Mouse (Mus musculus): ENCODE results near the gene Eno1. TPM values are rescaled to one million over a fixed set of nuclear protein-coding genes. Genes with fewer than 3 reads are reported as not detected.

The Eno1 gene
- total and polyA plus RNA-seq, 3 experiments = 1,109 to 1,985 (median 1,272) TPM

GRCm38 (mm10) chr4:150212553-150212971 lies 24.0 kb upstream of the Eno1 start:
- DNase-seq (ENCODE audit: extremely low read depth) = peak; percentile 93
- no peaks in the 10 kb centered on the region for H3K79me2 ChIP-seq (replicated peaks; ENCODE audit: control insufficient read depth, extremely low read depth, insufficient read depth, poor library complexity, severe bottlenecking)
- H3K4me1 ChIP-seq (ENCODE audit: control insufficient read depth in 1 of 2, insufficient read depth in 2 of 2) = peaks cover 7 to 13% of the 10 kb centered on the region in 2 experiments
- dilution Hi-C loops (cut with MboI; ENCODE audit: extremely low pct_ligation_motif_present, extremely low pct_unique_long_range_greater_than_20kb, low sequenced_read_pairs) = no loop called here
- peak overlapping the region; percentile 6 to 42 (median 39) for H3K4me3 ChIP-seq (replicated peaks in 1 of 3; ENCODE audit: low read depth in 2 of 3, low read length in 2 of 3, poor library complexity in 1 of 3)
- no peaks in the 10 kb centered on the region for H3K9me3 ChIP-seq (replicated peaks; ENCODE audit: low read length)
- in situ Hi-C loops (cut with MboI; ENCODE audit: low pct_ligation_motif_present, low pct_unique_long_range_greater_than_20kb, low sequenced_read_pairs) = no loop called here
- TF ChIP-seq ETS1 (conservative IDR thresholded peaks at IDR 0.05; ENCODE audit: low read depth, low read length) = 0 out of 2 replicates have a peak, but pooled peaks have one; percentile 20
- 0 out of 2 replicates have a peak, but pooled peaks have one; percentile 55 for TF ChIP-seq MAZ (IDR thresholded peaks at IDR 0.05; ENCODE audit: low read depth, low read length)
- TF ChIP-seq KAT2A (IDR thresholded peaks at IDR 0.05; ENCODE audit: insufficient replicate concordance, low read length) = no peak
- TF ChIP-seq SMC3 (IDR thresholded peaks at IDR 0.05; ENCODE audit: low read depth, low read length) = no peak
- TF ChIP-seq USF1 (IDR thresholded peaks at IDR 0.05; ENCODE audit: low read depth, low read length) = no peak
- no peak for TF ChIP-seq MYC (IDR thresholded peaks at IDR 0.05; ENCODE audit: low read depth, low read length)
- peak; percentile 71 for TF ChIP-seq POLR2A (IDR thresholded peaks at IDR 0.05; ENCODE audit: low read depth, low read length)
- TF ChIP-seq MAX (IDR thresholded peaks at IDR 0.05; ENCODE audit: low read length) = no peak
- peak; percentile 78 for TF ChIP-seq IRF4 (IDR thresholded peaks at IDR 0.05; ENCODE audit: low read depth, low read length)
- no peak for TF ChIP-seq RAD21 (IDR thresholded peaks at IDR 0.05; ENCODE audit: low read depth, low read length)
- peak; percentile 67 for TF ChIP-seq ELF1 (IDR thresholded peaks at IDR 0.05; ENCODE audit: low read depth, low read length)
- no peak for TF ChIP-seq ZMIZ1 (IDR thresholded peaks at IDR 0.05; ENCODE audit: low read depth, low read length)
- TF ChIP-seq CTCF (conservative IDR thresholded peaks at IDR 0.05 in 1 of 2, IDR thresholded peaks at IDR 0.05 in 1 of 2; ENCODE audit: low read depth in 2 of 2, low read length in 2 of 2) = no peak
- no peak for TF ChIP-seq CHD1 (IDR thresholded peaks at IDR 0.05; ENCODE audit: low read depth, low read length)
- peak; percentile 59 for TF ChIP-seq CHD2 (IDR thresholded peaks at IDR 0.05; ENCODE audit: low read length)
- no peak for TF ChIP-seq JUN (IDR thresholded peaks at IDR 0.05; ENCODE audit: insufficient read depth, low read depth, low read length)
- TF ChIP-seq ZC3H11A (IDR thresholded peaks at IDR 0.05; ENCODE audit: low read depth, low read length) = no peak
- no peak for TF ChIP-seq JUND (conservative IDR thresholded peaks at IDR 0.05; ENCODE audit: low read depth, low read length)
- peak; percentile 52 for TF ChIP-seq NELFE (IDR thresholded peaks at IDR 0.05; ENCODE audit: low read depth, low read length)
- no peak for TF ChIP-seq MXI1 (IDR thresholded peaks at IDR 0.05; ENCODE audit: low read depth, low read length)
- no peak for TF ChIP-seq SIN3A (IDR thresholded peaks at IDR 0.05; ENCODE audit: low read length)
- no peak for TF ChIP-seq GABPA (IDR thresholded peaks at IDR 0.05; ENCODE audit: insufficient replicate concordance, low read depth, low read length)
- TF ChIP-seq HCFC1 (IDR thresholded peaks at IDR 0.05; ENCODE audit: low read depth, low read length) = no peak
- TF ChIP-seq EP300 (IDR thresholded peaks at IDR 0.05; ENCODE audit: low read length) = no peak; the same call in 1 of the 2 replicates
- peak; percentile 89 for TF ChIP-seq BHLHE40 (IDR thresholded peaks at IDR 0.05; ENCODE audit: low read depth, low read length)
- no peak for TF ChIP-seq UBTF (IDR thresholded peaks at IDR 0.05; ENCODE audit: low read depth, low read length)
- TF ChIP-seq TBP (conservative IDR thresholded peaks at IDR 0.05; ENCODE audit: low read depth, low read length) = peak; percentile 48; the same call in 1 of the 2 replicates
- no peak for TF ChIP-seq PAX5 (IDR thresholded peaks at IDR 0.05; ENCODE audit: low read length)
- TF ChIP-seq MAFK (IDR thresholded peaks at IDR 0.05; ENCODE audit: insufficient replicate concordance, low read length) = no peak
- TF ChIP-seq RCOR1 (conservative IDR thresholded peaks at IDR 0.05; ENCODE audit: low read depth, low read length) = no peak
- peak; percentile 35; the same call in 1 of the 2 replicates for TF ChIP-seq TCF12 (IDR thresholded peaks at IDR 0.05; ENCODE audit: low read depth, low read length)
- no peak for TF ChIP-seq ZNF384 (IDR thresholded peaks at IDR 0.05; ENCODE audit: low read depth, low read length)
- no peak for TF ChIP-seq USF2 (conservative IDR thresholded peaks at IDR 0.05; ENCODE audit: low read depth, low read length)
- no peak for TF ChIP-seq MEF2A (IDR thresholded peaks at IDR 0.05; ENCODE audit: borderline replicate concordance, low read depth, low read length)
- no peak for TF ChIP-seq NRF1 (IDR thresholded peaks at IDR 0.05; ENCODE audit: low read depth, low read length)
- TF ChIP-seq POLR2AphosphoS2 (IDR thresholded peaks at IDR 0.05; ENCODE audit: low read depth, low read length) = no peak
- TF ChIP-seq E2F4 (IDR thresholded peaks at IDR 0.05; ENCODE audit: insufficient replicate concordance, low read depth, low read length) = no peak
- TF ChIP-seq ZKSCAN1 (IDR thresholded peaks at IDR 0.05; ENCODE audit: borderline replicate concordance, low read depth, low read length) = no peak
- no peaks in the 10 kb centered on the region for H3K27me3 ChIP-seq (replicated peaks)
- H3K36me3 ChIP-seq (replicated peaks in 1 of 2; ENCODE audit: control insufficient read depth in 1 of 2, insufficient read depth in 1 of 2, low read length in 1 of 2) = no peaks in the 10 kb centered on the region
- peak overlapping the region; percentile 75 for H3K4me2 ChIP-seq (ENCODE audit: insufficient read depth, low read depth, poor library complexity, severe bottlenecking)
- peak overlapping the region; percentile 75 for H3K9ac ChIP-seq (ENCODE audit: insufficient read depth, low read depth)
- no peak overlapping the region for H3K27ac ChIP-seq (ENCODE audit: insufficient read depth, low read depth)

All from CH12.LX (cell line).